Mouse (Mus musculus) CD4-positive, CD25-positive, alpha-beta regulatory T cell, adult 4 months (primary cell): Measurements from ENCODE around the gene Eva1a. TPM values are rescaled to one million over a fixed set of nuclear protein-coding genes. Genes with fewer than 3 reads are reported as not detected.

ENCODE experiments used
- ATAC-seq: one replicate; pipeline ENCODE4 v1.8.0; 2017
- polyA plus RNA-seq, 2 experiments: library from polyadenylated mRNA; unstranded; fragments of 100-300 nt; shearing (Covaris generic); gene quantifications; one replicate each; pipeline ENCODE4 v1.2.1; 2017

Gene Eva1a
- polyA plus RNA-seq, 2 experiments from 2014 or later: not detected

- ATAC-seq: no peak
Measured at GRCm38 (mm10) chr6:82070459-82070858, 29.6 kb downstream of the Eva1a start.

GRCm38 (mm10) chr6:82073011-82073410 lies 32.2 kb downstream of the Eva1a start:
- no peak for ATAC-seq

DNA sequence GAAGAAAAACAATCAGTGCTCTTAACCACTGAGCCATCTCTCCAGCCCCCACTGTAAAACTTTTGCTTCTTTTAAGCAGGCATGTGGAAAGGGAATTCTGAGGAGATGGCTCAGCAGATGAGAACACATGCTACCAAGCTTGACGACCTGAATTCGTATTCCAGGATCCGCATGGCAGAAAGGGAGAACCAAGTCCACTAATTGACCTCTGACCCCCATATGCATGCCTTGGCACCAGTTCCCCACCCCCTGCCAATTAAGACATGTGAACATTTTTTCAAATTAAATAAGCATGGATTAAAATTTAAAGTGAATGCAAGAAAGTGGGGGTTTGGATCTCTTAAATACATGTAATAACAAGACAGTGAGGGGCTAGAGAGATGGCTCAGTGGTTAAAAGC lies 32.7 kb downstream of the Eva1a start:
- no peak for ATAC-seq

DNA sequence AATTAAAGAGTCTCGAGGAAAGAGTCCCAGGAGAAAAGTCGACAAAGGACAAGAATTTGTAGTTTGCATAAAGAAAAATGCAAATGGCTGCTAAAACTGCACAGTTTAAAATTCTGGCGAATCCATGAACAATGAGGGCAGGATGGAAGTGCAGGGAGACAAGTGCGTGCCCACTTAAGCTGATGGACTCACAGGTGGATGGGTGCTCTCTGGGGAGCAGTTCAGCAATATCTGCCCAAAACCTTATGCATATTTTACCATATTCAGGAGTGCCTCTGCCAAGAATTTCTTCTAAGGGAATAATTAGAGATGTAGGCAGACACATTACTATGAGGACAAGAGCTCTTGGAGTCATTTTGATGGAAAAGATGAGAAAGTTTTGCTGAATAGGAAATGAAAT lies 35.5 kb downstream of the Eva1a start:
- no peak for ATAC-seq

DNA sequence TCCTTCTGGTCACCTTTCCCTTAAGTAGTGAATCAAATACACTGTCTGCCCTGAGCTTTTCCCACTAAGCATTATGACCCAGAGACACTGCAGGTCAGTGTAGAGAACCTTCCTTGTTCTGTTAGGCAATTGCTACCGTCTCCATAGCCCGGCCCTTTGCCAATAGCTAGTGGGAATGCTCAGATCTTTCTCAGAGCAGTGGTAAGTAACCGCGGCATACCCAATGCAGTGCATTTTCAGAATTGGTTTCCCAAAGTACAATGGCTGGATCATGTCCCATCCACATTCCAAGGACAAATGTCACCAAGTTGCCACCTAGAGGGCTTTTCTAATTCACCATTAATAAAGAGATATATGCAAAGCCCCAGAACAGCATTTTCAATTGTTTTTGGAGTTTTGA lies 38.0 kb downstream of the Eva1a start:
- no peak for ATAC-seq

DNA sequence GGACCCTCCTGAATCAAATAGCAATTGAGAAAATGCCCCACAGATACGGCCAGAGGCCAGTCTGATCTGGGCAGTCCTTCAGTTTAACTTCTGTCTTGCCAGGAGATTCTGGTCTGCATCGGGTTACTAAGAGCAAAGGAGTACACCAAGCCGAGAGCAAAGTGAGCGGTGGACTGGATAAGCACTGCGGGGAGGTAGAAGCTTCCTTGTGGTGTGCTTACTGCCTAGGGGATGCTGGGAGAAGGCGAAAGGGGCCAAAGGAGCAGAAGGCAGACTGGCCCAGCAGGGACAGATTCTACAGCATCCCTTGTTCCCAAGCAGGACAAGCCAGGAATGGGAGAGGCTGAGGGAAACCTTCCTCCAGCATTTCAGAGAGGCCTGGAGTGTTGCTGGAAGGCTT lies 42.8 kb downstream of the Eva1a start:
- no peak for ATAC-seq

DNA sequence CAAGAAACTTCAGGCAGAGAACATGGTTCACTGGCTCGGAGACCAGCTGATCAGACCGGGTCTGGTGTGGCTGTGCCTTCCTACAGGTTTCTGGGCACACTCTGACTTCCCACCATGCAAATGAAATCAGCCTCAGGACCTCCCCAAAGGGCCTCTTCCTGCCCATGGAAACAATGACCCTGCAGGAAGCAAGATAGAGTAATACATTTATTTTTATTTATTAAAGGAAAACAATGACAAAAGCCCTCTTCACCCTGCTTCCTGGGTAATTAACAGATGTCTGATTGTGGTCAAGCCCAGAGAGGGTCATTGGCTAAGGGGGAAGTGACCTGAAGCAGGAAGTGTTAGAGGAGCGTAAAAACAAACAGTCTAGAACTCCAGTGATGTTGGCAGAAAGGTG lies 43.4 kb downstream of the Eva1a start:
- ATAC-seq: no peak

DNA sequence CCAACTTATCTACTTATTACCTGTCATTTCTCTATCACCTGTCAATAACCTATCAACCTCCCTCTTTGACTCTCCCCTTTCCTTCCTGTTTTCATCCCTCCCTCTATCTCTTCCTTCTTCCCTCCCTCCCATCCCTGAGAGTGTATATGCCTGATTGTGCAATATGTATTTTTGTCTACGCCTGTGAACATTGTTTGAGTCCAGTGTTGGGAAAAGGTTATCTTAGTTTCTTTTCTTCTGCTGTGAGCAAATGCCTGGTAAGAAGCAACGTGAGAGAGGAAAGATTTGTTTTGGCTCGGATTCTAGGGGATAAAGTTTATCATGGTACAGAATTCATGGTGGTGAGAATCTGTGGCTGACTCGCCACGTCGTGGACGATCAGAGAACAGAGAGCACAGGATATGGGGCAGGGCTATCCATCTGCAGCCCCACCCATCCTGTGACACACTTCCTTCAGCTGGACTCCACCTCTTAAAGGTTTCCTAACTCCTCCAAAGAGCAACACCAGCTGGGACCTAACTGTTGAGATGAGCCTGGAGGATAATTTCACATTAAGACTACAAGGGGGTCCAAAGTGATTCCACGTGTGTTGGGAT lies 44.6 kb downstream of the Eva1a start:
- no peak for ATAC-seq

DNA sequence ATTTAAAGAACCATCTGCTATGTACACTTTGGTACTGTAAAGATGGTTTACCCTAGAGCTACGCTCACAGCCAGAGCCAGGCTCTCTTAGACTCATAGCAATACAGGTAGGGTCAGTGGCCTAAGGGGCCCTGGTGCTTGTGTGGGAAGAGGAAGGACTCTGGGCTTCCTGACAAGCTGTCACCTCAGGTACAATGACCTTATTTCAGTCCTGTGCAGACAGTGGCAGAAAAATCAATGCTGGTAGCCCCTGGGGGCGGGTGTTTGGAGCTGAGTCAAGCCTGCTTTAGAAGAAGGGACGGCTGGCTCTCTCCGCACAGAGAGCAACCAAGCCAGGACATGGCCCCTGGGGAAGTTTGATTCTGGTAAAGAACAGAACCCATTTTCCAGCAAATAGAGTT lies 47.3 kb downstream of the Eva1a start:
- ATAC-seq: no peak

DNA sequence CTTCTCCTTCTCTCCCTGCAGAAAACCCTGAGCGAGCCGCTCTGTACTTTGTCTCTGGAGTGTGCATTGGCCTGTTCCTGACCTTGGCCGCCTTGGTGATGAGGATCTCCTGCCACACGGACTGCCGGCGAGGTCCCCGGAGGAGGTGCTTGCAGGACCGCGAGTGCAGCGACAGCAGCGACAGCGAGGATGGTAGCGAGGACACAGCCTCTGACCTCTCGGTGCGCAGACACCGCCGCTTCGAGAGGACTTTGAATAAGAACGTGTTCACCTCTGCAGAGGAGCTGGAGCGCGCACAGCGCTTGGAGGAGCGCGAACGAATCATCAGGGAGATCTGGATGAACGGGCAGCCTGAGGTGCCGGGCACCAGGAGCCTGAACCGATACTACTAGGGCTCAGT lies 50.9 kb downstream of the Eva1a start:
- no peak for ATAC-seq

GRCm38 (mm10) chr6:82097705-82098104 lies 56.9 kb downstream of the Eva1a start:
- ATAC-seq: no peak

GRCm38 (mm10) chr6:82098456-82098855 lies 57.6 kb downstream of the Eva1a start:
- ATAC-seq: no peak

DNA sequence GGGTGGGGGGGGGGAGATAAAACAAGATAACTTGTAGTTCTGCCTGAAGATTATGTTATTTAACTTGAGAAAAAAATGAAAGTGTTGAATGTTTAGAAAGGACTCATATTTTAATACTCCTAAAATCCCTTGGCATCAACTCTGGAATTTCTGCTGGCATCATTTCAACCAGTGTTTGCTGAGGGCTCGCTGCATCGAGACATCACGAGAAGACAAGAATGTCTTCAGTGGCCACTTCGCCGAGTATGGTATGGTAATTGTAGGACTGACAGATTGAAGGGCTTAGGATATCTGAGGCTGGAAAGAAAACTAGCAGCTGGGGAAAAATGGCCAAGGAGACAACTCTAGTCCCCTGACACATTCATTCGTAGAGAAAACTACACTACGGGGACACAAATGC lies 69.6 kb downstream of the Eva1a start:
- ATAC-seq: no peak

DNA sequence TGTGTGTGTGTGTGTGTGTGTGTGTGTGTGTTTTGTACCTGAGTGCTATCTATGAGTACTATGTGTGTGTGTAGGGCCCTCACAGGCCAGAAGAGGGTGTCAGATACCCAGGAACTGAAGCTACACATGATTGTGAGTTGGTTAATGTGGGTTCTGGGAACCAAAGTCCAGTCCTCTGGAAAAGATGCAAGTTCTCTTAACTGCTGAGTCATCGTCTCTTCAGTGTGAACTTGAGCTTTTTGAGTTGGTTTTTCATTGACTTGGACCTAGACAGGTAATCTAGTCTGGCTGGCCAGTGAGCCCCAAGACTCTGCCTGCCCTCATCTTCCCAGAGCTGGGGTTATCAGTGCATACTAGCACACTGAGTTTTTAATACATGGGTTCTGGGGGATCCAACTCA lies 70.3 kb downstream of the Eva1a start:
- no peak for ATAC-seq

DNA sequence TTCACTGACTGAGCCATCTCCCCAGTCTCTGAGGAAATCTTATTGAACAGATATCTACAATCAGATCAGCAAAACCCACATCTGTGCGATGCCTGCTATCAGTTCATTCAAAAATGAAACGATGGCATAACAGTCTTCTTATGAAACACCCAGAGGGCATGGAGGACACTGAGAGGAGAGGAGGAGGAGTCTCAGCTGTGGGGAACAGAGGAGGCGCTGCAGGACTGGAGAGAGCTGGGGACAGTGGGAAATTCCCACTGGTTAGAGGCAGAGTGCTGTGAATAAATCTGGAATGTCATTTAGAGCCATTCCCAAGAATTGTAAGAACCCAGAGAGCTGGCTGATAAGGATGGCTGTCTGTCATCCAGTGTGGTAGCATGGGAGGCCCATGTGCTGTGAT lies 70.7 kb downstream of the Eva1a start:
- ATAC-seq: no peak

- no peak for ATAC-seq
Measured at GRCm38 (mm10) chr6:82112127-82113090, 71.6 kb downstream of the Eva1a start.

- no peak for ATAC-seq
Measured at GRCm38 (mm10) chr6:82115335-82115965, 74.6 kb downstream of the Eva1a start.

- ATAC-seq: no peak
Measured at GRCm38 (mm10) chr6:82116176-82116575, 75.3 kb downstream of the Eva1a start.

DNA sequence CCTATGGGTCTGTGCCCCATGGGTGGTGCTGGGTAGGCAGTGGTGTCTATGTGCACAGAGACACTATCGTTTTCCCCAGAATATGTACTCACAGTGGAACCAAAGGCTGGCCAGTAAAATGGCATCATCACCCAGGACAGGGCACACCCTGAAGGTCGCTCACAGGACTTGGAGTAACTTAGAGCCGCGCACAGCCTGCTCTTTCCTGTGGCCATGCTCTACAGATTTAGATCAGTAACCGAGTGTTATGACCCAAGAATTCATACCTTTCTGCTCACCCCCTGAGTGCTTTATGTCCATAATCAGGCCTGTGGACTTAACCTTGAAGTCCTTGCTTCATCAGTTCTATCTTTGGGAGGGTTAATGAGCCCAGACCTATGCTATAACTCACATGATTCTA lies 77.0 kb downstream of the Eva1a start:
- no peak for ATAC-seq

GRCm38 (mm10) chr6:82119322-82120162 lies 78.7 kb downstream of the Eva1a start:
- ATAC-seq: no peak

DNA sequence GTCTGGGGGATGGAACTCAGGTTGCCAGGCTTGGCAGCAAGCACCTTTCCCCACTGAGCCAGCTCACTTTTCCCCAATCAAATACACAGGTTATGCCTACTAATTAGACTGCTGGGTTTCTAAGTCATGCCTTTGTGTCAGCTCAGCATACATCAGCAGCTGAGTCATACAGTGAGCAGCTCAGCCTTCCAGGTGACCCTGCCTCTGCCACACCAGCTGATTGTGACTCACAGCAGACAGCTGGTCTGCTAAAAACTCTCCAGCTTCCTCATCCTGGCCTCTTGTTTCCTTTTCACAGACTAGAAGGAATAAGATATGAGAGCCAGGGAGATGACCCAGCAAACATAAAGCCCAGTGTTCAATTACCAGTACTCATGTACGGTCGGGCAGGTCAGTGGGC lies 84.3 kb downstream of the Eva1a start:
- ATAC-seq: no peak

DNA sequence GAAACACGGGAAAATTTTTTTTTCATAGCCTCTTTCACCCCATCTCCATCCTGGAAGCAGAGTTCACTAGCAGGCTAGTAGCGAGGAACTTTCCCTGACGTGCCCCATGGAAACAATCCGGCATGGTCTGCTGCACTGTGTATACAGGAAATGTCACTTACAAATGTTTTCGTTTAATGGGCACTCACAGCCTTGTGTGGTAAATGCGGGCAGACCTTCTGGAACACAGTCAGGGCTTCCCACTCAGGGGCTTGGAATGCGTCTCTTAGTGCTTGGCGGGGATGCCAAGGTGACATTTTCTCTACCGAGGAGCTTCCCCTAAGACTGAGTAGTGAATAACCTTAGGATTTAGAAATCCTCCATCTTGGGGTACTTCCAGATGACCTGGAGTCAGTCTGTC lies 87.0 kb downstream of the Eva1a start:
- no peak for ATAC-seq
